Mouse (Mus musculus): Measurements from ENCODE around the gene Cbr3. TPM values are rescaled to one million over a fixed set of nuclear protein-coding genes. Genes with fewer than 3 reads are reported as not detected.
A peak's percentile ranks its signal among the peaks of the same experiment; 100 is the strongest.

The Cbr3 gene
- total and polyA plus RNA-seq, 3 experiments = 7.8 to 10.8 (median 9.8) TPM

GRCm38 (mm10) chr16:93712189-93712885, 29.3 kb downstream of the Cbr3 start:
- H3K79me2 ChIP-seq (replicated peaks; ENCODE audit: control insufficient read depth, extremely low read depth, insufficient read depth, poor library complexity, severe bottlenecking) = no peaks in the 10 kb centered on the region
- peaks cover 10 to 19% of the 10 kb centered on the region in 2 experiments for H3K4me1 ChIP-seq (ENCODE audit: control insufficient read depth in 1 of 2, insufficient read depth in 2 of 2)
- no peaks in the 10 kb centered on the region for H3K36me3 ChIP-seq (replicated peaks in 1 of 2; ENCODE audit: control insufficient read depth in 1 of 2, insufficient read depth in 1 of 2, low read length in 1 of 2)
- no peak for DNase-seq (ENCODE audit: extremely low read depth)
- H3K4me2 ChIP-seq (ENCODE audit: insufficient read depth, low read depth, poor library complexity, severe bottlenecking) = peak overlapping the region; percentile 91
- peaks cover 20% of the 10 kb centered on the region for H3K27me3 ChIP-seq (replicated peaks)
- H3K4me3 ChIP-seq (replicated peaks in 1 of 3; ENCODE audit: low read depth in 2 of 3, low read length in 2 of 3, poor library complexity in 1 of 3) = peak overlapping the region; percentile 44 to 67 (median 58)
- peaks cover 3% of the 10 kb centered on the region for H3K9me3 ChIP-seq (replicated peaks; ENCODE audit: low read length)
- in situ Hi-C loops (cut with MboI; ENCODE audit: low pct_ligation_motif_present, low pct_unique_long_range_greater_than_20kb, low sequenced_read_pairs) = no loop called here
- no peak for TF ChIP-seq CTCF (conservative IDR thresholded peaks at IDR 0.05 in 1 of 2, IDR thresholded peaks at IDR 0.05 in 1 of 2; ENCODE audit: low read depth in 2 of 2, low read length in 2 of 2)
- no peak for TF ChIP-seq PAX5 (IDR thresholded peaks at IDR 0.05; ENCODE audit: low read length)
- peak overlapping the region; percentile 49 for H3K9ac ChIP-seq (ENCODE audit: insufficient read depth, low read depth)
- H3K27ac ChIP-seq (ENCODE audit: insufficient read depth, low read depth) = no peak overlapping the region
- dilution Hi-C loops (cut with MboI; ENCODE audit: extremely low pct_ligation_motif_present, extremely low pct_unique_long_range_greater_than_20kb, low sequenced_read_pairs) = no loop called here

- in situ Hi-C loops (cut with MboI; ENCODE audit: low pct_ligation_motif_present, low pct_unique_long_range_greater_than_20kb, low sequenced_read_pairs) = no loop called here
- TF ChIP-seq RCOR1 (conservative IDR thresholded peaks at IDR 0.05; ENCODE audit: low read depth, low read length) (no peak), CTCF (conservative IDR thresholded peaks at IDR 0.05 in 1 of 2, IDR thresholded peaks at IDR 0.05 in 1 of 2; ENCODE audit: low read depth in 2 of 2, low read length in 2 of 2) (no peak), ZMIZ1 (IDR thresholded peaks at IDR 0.05; ENCODE audit: low read depth, low read length) (no peak), POLR2A (IDR thresholded peaks at IDR 0.05; ENCODE audit: low read depth, low read length) (no peak), KAT2A (IDR thresholded peaks at IDR 0.05; ENCODE audit: insufficient replicate concordance, low read length) (no peak), JUND (conservative IDR thresholded peaks at IDR 0.05; ENCODE audit: low read depth, low read length) (no peak), MEF2A (IDR thresholded peaks at IDR 0.05; ENCODE audit: borderline replicate concordance, low read depth, low read length) (no peak)
- Histone ChIP-seq H3K4me1 (ENCODE audit: control insufficient read depth in 1 of 2, insufficient read depth in 2 of 2) (peaks cover 10 to 19% of the 10 kb centered on the region in 2 experiments), H3K27me3 (replicated peaks) (peaks cover 20% of the 10 kb centered on the region), H3K4me3 (replicated peaks in 1 of 3; ENCODE audit: low read depth in 2 of 3, low read length in 2 of 3, poor library complexity in 1 of 3) (no peak overlapping the region), H3K4me2 (ENCODE audit: insufficient read depth, low read depth, poor library complexity, severe bottlenecking) (no peak overlapping the region), H3K36me3 (replicated peaks in 1 of 2; ENCODE audit: control insufficient read depth in 1 of 2, insufficient read depth in 1 of 2, low read length in 1 of 2) (no peaks in the 10 kb centered on the region), H3K79me2 (replicated peaks; ENCODE audit: control insufficient read depth, extremely low read depth, insufficient read depth, poor library complexity, severe bottlenecking) (no peaks in the 10 kb centered on the region), H3K9me3 (replicated peaks; ENCODE audit: low read length) (peaks cover 3% of the 10 kb centered on the region), H3K9ac (ENCODE audit: insufficient read depth, low read depth) (no peak overlapping the region), H3K27ac (ENCODE audit: insufficient read depth, low read depth) (no peak overlapping the region)
- dilution Hi-C loops (cut with MboI; ENCODE audit: extremely low pct_ligation_motif_present, extremely low pct_unique_long_range_greater_than_20kb, low sequenced_read_pairs) = no loop called here
- DNase-seq (ENCODE audit: extremely low read depth) = no peak
These were observed 30.0 kb downstream of the Cbr3 start for GRCm38 (mm10) chr16:93712966-93713365.

- DNase-seq (ENCODE audit: extremely low read depth) = peak; percentile 65
- in situ Hi-C loops (cut with MboI; ENCODE audit: low pct_ligation_motif_present, low pct_unique_long_range_greater_than_20kb, low sequenced_read_pairs) = no loop called here
- H3K9ac ChIP-seq (ENCODE audit: insufficient read depth, low read depth) = no peak overlapping the region
- no peaks in the 10 kb centered on the region for H3K79me2 ChIP-seq (replicated peaks; ENCODE audit: control insufficient read depth, extremely low read depth, insufficient read depth, poor library complexity, severe bottlenecking)
- dilution Hi-C loops (cut with MboI; ENCODE audit: extremely low pct_ligation_motif_present, extremely low pct_unique_long_range_greater_than_20kb, low sequenced_read_pairs) = no loop called here
- peaks cover 3% of the 10 kb centered on the region for H3K9me3 ChIP-seq (replicated peaks; ENCODE audit: low read length)
- H3K27me3 ChIP-seq (replicated peaks) = peaks cover 20% of the 10 kb centered on the region
- H3K4me1 ChIP-seq (ENCODE audit: control insufficient read depth in 1 of 2, insufficient read depth in 2 of 2) = peaks cover 10 to 19% of the 10 kb centered on the region in 2 experiments
- H3K4me2 ChIP-seq (ENCODE audit: insufficient read depth, low read depth, poor library complexity, severe bottlenecking) = peak overlapping the region; percentile 40; the same call in 1 of the 2 replicates
- H3K36me3 ChIP-seq (replicated peaks in 1 of 2; ENCODE audit: control insufficient read depth in 1 of 2, insufficient read depth in 1 of 2, low read length in 1 of 2) = no peaks in the 10 kb centered on the region
- H3K27ac ChIP-seq (ENCODE audit: insufficient read depth, low read depth) = no peak overlapping the region
- TF ChIP-seq JUN (IDR thresholded peaks at IDR 0.05; ENCODE audit: insufficient read depth, low read depth, low read length) (no peak), BHLHE40 (IDR thresholded peaks at IDR 0.05; ENCODE audit: low read depth, low read length) (peak; percentile 43; the same call in 1 of the 2 replicates), ETS1 (conservative IDR thresholded peaks at IDR 0.05; ENCODE audit: low read depth, low read length) (no peak)
- peak overlapping the region in 1 of 3 experiments; percentile 6 for H3K4me3 ChIP-seq (replicated peaks in 1 of 3; ENCODE audit: low read depth in 2 of 3, low read length in 2 of 3, poor library complexity in 1 of 3)
These were observed 31.4 kb downstream of the Cbr3 start for GRCm38 (mm10) chr16:93714426-93714825.

Measured in CH12.LX (cell line).